Mouse (Mus musculus) CD8-positive naive resting alpha-beta T cell, adult 57 days (primary cell): ENCODE data around the gene Asb17. TPM values are rescaled to one million over a fixed set of nuclear protein-coding genes. Genes with fewer than 3 reads are reported as not detected.

ENCODE experiments used
- total RNA-seq: library from RNA; stranded (reverse); gene quantifications from one replicate; pipeline ENCODE4 v1.2.4, GENCODE M21; 2023

The Asb17 gene
- not detected for total RNA-seq

GRCm38 (mm10) chr3:153844030-153844429, at the start of gene Asb17:
Gene Asb17, plus strand, starts transcription at chr3:153844209.

Other genes with a start within 250 kb of the Asb17 start
- gene St6galnac3, start 119.0 kb upstream of the Asb17 start, total RNA-seq = 2.9 TPM
- gene Msh4, start 61.9 kb downstream of the Asb17 start, total RNA-seq = 0.15 TPM
- gene Rabggtb, start 68.8 kb downstream of the Asb17 start, total RNA-seq = 127 TPM
- 62.9 TPM for gene Acadm, start 100.4 kb downstream of the Asb17 start, total RNA-seq
- not detected for gene Slc44a5, start 129.2 kb downstream of the Asb17 start, total RNA-seq